Mouse (Mus musculus): ENCODE results near the gene Eif1ad.
"Not testable (repeated sequence)": the region's sequence is repeated elsewhere in the genome, so short reads cannot be mapped to it uniquely, and the experiment has no call there.

Gene Eif1ad

DNA sequence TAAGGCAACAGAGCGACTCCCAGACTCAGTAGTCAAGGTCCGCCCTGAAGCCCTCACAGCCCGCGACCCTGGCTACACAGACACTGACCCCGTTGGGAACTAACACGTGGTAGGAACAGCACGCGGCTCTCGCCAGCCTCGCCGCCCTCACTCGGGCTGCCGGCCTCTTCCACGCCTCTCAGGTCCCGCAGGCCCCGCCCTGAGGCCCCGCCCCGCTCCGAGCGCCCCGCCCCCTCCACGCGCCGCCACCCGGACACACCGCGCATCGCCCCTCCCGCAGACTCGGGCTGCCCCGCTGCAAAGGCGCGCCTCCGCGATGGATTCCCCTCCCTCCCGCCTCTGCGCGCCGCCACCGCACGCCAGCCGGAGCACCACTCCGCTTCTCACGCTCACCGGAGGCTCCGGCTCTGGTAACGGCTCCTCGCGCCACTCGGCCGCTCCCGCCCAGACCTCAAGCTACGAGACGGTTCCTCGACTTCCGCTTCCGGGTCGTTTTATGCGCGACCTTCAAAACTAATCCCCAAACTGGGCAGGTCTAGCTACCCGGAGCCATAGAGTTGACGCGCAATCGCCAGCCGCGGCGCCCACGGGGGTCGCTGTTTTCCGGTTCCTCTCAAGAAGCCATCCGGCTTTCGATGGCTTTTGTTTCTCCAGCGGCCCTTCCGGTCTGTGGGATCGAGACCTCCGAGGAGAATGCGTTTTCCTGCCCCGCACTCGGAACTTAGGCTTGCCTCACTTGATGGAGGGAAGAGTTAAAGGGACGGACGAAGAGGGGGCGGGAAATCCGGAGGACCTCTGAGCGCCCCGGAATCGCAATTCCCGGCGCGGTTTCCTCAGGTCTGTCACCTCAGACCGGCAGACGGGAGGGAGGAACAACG lies at the start of gene Eif1ad:
Eif1ad (plus strand) TSS at position 567 of the 878 bp plus-strand sequence.
- DNase-seq (ENCODE audit: low read depth), result peak; percentile 99

DNA sequence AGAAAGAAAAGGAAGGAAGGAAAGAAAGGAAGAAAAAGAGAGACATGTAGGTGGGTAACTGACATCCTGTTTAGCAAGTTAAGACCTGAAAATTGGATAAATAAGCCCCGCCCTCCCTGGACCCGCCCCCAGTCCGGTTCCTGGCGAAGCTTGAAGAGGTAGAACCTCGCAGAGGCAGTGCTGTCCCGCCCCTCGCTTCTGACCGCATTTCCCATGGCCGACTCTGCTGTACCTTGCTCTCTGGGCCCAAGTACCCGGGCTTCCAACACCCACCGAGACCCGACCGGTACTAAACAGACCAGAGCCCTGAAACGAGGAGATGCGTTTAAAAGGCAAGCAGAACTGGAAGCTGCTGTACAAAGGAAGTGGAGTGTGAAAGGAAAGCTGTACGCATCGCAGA lies 42.7 kb upstream of the Eif1ad start:
- peak; percentile 68 for DNase-seq (ENCODE audit: low read depth)

DNA sequence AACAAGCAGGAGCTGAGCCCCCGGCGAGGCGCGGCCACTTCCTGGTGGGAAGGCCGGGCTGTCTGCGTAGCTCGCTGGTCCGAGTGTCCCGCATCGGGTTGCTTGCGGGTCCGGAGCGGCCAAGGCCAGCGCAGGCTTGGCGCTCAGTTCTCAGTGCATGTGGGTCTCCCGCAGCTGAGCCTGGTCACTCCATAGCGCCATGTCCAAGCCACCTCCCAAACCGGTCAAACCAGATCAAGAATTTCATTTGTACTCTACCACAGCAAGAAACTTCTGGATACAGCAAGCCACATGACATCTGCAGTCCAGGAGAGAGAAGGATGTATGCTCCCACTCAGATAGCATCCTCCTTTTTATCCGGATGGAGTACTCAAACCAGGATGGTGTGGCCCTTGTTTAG lies 38.6 kb upstream of the Eif1ad start:
- no peak for DNase-seq (ENCODE audit: low read depth)

DNA sequence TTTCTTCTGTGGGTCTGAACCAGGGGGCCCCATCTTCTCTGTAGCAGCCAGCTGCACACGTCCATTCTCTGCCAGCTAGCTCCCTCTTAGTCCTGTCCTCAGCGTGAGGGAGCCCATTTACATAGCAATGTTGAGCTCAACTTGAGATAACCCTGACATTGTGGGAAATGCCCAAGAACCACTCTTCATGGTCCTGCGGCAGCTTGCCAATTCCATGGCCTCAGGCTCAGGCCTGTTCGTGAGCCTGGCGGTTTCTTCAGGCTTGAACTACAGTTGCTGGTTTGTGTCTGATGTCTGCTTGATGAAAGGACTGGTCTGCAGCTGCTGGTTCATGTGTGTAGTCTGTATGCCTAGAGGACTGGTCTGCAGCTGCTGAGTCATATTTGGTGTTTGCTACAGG lies 31.8 kb upstream of the Eif1ad start:
- DNase-seq (ENCODE audit: low read depth), result no peak

DNA sequence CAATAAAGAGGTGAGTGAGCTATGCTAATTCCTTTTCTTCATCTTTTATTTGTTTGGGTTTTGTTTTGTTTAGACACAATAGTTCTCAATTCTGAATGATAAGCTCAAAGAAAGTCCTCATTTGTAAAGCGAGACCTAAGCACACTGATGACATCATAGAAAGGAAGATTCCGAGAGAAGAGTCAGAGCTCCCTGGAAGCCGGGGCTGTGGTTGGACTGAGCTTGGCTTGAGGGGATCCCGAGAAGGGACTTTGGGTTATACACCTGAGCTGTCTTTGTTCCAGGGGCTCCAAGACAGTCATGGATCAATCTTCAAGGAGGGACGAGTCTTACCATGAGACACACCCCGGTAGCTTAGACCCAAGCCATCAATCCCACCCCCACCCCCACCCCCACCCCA lies 31.1 kb upstream of the Eif1ad start, which contains the start of gene Catsper1:
Catsper1 (plus strand) TSS at position 301 of the 400 bp plus-strand sequence.
- no peak for DNase-seq (ENCODE audit: low read depth)

DNA sequence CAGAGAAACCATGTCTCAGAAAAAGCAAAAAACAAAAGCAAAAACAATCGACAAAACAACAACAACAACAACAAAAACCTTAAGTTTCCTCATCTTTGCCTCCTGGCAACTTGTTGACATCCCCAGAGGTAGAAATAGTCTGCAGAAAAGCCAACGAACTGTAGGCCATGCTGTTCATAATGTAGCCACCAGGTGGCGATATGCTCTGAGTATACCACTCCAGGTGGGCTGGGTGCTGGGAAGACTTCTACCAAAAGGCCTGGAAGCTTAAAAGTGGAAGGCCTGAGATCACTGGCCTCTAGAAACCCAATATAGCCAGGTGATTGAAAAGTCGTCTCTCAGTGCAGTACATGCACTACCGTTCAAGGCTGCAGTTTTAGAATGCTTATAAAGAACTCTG lies 28.6 kb upstream of the Eif1ad start:
- DNase-seq (ENCODE audit: low read depth), result peak; percentile 88

DNA sequence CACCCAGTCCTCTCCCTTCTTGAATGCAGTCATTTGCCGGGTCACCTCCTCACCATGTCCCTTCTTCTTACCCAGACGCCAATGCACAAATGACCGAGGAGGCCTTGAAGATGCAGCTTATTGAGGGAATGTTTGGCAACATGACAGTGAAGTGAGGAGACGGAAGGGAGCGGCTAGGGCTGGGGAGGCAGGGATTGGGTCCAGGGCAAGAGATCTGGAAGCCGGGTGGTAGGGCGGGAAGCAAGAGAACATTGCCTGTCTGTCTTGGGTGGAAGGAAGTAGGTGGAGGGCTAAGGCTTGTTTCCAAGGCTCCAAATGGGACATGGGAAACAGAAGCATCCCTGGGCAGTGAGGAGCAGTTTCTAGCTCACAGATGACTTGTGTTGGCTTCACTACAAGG lies 25.2 kb upstream of the Eif1ad start:
- DNase-seq (ENCODE audit: low read depth), result no peak

DNA sequence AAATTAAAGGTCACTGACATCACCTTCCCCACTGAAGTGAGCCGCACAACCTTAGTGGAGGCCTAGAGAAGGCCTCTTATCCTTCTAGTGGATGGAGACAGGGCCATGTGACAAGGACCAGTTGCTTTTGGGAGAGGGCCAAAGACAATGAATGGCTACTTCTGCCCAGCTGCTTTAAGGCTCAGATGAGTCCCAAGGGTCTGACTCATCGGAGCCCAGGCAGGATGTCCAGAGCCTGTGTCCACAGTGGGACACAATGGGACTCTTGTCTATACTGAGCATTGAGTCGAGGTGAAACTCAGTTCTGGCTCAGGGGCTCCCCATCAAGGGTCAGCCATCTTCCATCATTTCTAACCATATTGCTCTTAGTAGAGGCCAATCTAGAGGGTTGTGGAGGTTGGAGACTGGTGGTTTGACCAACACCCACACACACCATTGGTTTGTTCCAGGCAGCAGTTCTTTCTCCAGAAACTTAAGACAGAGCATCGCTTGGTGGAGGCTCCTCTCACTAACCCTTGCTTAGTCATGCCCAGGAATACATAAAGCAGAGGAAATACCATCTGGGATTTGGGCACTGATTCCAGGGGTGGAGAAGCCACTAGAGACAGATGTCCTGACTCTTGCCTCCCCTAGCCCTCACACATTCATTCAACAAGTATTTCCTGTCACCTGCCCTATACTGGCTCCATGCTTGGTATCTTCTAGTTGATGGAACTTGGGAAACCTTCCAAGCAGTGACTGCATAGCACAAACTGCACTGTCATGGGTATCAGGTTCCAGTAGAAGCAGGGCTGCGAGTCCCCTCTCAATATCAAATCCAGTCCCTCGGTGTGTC lies 21.0 kb upstream of the Eif1ad start:
- no peak for DNase-seq (ENCODE audit: low read depth)

DNA sequence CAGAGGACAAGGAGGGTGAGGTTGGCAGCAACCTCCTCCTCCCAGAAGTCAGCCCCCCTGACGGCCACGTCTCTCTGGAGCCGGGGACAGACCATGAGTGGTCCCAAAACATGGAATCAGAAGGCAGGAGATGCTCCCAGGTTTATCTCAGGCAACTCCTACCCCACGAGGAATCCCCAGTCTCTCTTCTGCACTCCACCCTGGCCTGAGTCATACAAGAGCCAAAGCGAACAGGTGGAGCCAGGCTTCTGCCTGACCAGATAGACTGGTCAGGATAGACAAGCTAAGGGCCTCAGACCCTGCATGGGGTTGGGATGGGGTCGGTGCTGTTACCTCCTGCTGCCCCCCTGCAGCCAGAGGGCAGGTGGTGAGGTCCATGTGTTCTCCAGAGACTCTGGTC lies 18.5 kb upstream of the Eif1ad start:
- DNase-seq (ENCODE audit: low read depth), result no peak

DNA sequence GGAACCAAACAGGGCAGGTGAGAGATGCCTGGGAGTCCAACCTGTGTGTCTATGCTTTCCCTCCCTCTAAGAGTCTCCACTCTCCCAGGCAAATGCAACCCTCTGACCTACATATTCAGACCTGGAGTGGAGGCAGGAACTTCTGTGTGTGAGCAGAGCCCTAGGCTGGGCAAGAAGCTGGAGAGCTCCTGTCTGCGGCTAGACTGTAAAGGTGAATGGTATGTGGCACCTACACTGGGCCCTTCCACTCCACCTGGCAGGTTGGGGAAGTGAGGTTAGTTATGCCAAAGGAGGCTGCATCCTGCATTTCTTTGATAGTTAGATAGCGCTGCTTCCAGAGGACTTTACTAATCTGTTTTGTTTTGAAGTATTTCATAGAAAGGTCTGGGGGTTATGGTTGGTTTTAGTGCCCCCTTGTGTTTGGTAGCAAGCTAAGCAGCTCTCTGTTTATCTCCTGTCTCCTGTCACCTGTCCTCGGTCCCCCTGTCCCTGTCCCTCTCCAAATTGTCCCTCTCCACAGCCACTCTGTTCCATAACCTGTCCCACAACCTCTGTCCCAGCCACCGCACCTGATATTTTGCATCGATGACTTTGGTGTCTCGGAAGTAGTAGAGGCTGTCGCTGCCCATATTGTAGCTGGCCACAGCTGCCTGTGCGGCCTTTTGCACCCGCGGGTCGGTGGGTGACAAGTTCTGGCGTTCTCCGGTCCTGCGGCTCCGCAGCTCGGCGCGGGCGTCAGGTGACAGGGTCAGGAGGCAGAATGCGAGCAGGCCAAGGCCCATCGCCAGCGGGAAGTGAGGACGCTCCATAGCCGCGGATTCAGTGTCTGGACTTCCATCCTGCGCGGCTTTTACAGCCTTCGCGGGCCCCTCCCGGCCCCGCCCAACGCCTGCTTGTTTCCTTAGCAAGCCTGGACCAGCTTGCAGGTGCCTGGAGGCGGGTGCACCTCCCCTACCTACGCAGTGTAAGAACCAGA lies 17.7 kb upstream of the Eif1ad start:
- peak; percentile 74 for DNase-seq (ENCODE audit: low read depth)

DNA sequence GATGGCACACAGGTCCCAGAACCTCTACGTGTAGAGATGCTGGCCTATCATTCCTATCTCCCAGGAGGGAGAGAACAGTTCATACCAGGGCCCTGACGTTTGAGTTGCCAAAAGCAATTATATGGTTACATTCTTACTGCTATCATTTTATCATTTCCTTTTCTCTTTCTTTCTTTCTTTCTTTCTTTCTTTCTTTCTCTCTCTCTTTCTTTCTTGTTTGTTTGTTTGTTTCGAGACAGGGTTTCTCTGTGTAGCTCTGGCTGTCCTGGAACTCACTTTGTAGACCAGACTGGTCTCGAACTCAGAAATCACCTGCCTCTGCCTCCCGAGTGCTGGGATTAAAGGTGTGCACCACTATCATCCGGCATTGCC lies 17.1 kb upstream of the Eif1ad start, which contains the start of gene Cst6:
Cst6 (minus strand) TSS at position 73 of the 372 bp plus-strand sequence.
- not testable (repeated sequence) for DNase-seq (ENCODE audit: low read depth)

DNA sequence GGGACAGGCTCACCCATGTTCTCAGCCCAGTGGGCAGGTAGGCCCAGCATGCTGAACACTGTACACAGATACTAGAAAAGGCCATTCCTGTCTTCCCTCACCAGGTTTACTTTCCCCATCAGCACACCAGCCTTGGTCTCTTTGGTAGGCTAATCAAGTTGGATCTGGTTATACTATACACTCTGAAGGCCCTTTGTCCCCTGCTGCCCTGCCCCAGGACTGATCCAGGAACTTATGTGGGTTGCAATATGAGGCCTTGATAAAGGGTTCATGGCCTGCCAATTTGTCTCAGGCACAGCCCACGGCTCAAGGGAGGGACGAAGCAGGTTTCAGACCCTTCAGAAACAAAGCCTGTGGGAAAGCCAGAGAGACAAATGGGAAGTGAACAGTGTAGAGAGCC lies 12.9 kb upstream of the Eif1ad start:
- DNase-seq (ENCODE audit: low read depth), result no peak

DNA sequence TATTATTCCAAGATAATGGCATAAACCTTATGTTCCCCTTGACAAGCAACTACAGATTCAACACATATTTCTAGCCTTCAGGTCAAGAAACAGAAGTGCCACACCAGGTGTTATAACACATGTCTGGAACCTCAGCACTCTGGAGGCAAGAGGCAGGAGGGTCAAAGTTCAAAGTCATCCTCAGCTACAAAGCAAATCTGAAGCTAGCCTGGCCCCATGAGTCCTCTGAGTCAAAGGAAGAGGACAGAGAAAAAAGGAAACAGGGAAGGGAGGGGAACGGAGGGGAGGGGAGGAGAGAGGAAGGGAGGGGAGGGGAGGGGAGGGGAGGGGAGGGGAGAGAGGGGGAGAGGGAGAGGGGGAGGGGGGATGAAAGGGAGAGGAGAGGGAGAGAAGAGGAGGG lies 10.5 kb upstream of the Eif1ad start:
- peak; percentile 29 for DNase-seq (ENCODE audit: low read depth)

DNA sequence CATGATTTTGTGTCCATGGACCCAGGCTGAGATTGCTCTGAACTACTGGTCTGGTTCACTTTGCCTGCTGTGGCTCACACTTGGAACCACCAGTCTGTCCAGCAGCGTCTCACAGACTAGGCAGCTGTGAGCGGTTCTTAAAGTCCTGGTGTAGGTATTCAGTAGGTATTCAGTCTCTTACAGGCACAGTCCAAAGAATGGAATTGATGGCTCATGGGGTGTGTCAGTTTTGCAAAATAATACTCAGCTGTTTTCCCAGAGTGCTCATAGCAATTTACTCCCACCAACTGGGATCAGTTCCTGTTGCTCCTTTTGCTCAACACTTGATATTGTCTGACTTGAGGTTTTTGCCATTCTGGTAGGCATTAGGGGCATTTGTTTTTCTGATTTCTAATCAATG lies 4.4 kb upstream of the Eif1ad start:
- DNase-seq (ENCODE audit: low read depth), result no peak

DNA sequence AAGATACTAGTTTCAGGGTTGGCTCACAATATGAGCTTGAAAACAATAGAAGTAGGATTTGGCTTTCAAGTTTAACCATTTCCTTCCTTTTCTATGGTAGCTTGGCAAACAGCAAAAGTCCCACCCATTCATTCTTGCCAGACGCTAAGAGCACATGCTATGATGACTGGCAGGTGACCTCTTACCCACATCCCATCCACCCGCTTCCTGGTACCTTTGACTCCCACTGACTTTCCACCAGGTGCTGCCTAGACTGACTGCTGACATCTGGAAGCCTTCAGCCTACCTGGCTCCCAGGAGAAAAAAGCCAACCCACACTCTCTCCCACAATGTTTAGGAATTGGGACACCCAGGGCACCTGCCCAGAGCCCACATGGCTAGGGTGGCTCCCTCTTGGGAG lies 2.4 kb upstream of the Eif1ad start:
- DNase-seq (ENCODE audit: low read depth), result peak; percentile 69

DNA sequence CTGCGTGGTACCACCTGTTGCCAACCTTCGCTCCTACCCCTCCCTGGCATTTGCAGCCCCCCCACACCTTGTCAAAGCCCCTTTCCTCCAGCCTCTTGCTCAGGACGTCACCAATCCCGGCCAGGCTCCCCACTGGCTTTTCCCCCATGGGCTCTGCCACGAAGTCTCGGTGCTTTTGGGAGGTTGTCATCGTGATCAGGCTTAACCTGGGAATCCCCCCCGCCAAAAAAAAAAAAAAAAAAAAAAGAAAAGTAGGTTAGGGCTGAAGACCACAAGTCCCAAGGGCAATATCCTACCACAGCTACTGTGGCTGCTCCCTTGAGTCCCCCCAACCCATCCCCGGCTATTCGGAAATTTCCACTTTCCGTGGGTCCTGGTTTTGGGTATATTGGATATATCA lies 790 bp upstream of the Eif1ad start:
- no peak for DNase-seq (ENCODE audit: low read depth)

DNA sequence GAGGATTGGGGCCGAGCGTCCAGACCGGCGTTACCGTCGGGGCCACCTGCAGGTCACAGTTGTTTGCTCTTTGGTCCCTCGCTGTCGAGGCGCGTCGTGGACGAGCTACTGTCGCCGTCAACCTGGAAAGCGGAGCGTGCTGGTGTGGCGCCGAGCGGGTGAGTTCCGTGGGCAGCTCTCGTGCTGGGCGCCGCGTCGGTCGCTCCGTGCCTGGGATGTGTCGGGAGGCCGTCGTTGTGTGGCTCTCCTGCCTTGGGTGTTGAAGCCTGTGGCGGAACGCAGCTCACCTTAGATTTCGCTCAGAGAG lies 465 bp downstream of the Eif1ad start, which contains the start of gene Banf1:
Banf1 (minus strand) TSS at position 116 of the 307 bp plus-strand sequence.
- no peak for DNase-seq (ENCODE audit: low read depth)

DNA sequence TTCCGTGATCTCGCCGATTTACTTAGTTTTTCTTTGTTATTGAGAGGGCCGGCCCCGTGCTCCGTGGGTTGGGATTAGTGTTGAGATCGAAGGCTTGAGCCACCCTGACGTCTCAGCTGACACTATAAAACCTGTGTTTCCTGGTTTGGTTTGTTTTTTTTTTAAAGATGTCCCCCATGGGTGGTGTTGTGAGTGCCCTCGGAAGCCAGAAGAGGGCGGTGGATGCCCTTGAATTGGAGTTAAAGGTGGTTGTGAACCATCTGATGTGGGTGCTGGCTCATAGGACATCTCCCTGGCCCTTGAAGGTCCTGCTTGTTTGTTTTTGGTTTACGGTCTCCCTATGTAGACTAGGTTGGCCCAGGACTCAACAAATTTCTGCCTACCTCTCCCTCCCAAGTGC lies 914 bp downstream of the Eif1ad start:
- DNase-seq (ENCODE audit: low read depth), result peak; percentile 75

DNA sequence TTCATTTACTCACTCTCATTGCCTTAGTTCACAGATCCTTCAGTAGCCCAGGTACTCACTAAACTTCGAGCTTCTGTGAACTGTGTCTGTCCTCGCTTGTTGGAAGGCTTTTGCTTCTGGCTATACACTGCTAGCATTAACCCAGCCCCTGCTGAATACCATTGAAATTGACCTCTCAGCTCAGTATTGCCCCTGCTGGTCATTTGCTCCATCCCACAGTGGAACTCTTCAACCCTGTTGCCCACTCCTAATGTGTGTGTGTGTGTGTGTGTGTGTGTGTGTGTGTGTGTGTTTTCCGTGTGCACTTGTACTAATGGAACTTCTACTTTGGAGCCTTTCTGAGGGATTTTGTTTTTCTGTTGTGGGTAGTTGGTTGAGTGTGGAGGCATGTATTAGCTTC lies 4.4 kb downstream of the Eif1ad start:
- no peak for DNase-seq (ENCODE audit: low read depth)

DNA sequence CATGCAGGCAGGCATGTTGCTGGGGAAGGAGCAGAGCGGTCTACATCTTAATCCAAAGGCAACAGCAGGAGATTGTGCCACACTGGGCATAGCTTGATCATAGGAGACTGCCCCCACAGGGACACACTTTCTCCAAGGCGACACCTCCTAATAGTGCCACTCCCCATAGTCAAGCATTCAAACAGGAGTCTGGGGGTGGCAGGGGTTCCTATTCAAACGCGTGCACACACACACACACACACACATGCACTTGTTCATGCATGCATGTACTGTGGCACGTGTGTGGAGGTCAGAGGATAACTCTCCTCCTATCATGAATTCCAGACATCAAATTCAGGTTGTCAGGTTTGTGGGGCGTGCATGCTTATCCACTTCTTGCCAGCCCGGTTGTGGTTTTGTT lies 6.2 kb downstream of the Eif1ad start:
- no peak for DNase-seq (ENCODE audit: low read depth)

DNA sequence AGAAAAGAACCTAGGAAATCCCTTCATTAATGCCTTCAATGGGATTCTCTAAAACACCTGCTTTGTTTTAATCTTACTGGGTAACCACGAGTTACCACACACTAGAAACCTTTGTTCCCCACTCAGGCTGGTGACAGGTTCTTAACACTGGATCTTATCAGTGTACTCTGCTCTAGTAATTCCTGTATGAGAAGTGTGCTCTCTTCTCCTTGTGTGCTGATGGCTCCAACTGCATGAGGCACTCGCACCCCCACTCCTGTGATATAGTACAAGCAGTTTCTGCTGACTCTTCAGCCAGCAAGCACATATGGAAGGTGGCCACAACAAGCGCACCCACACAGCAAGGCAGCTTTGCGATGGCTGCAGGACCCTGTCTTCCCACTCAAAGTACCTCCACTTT lies 7.6 kb downstream of the Eif1ad start:
- DNase-seq (ENCODE audit: low read depth), result no peak

DNA sequence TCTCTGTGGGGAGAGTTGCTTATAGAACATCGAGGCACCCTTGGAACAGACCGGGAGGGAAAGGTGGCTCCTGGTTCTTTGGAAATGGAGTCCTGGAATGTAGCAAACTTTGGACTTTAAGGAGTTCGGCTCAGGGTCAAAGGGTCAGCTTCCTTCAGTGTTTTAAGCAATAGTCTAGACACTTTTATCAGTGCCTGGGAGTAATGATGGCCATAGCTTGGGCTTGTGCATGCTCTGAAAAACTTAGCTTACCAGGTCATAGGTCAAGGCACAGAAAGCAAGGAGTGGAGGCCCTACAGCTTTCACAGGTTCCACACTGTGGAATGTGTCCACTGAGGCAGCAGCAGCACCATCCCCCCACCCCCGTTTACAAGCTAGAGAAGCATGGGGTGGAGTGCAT lies 8.2 kb downstream of the Eif1ad start:
- no peak for DNase-seq (ENCODE audit: low read depth)

Data from induced T-regulatory cell, adult 2 months (primary cell).